Mouse (Mus musculus): ENCODE measurements around the gene Dhx34. TPM values are rescaled to one million over a fixed set of nuclear protein-coding genes. Genes with fewer than 3 reads are reported as not detected.

Gene Dhx34
- polyA plus RNA-seq, 1 experiment = 11.9 TPM

GRCm38 (mm10) chr7:16172586-16173140 is 49.2 kb downstream of the Dhx34 start:
- no peak overlapping the region for H3K27ac ChIP-seq (ENCODE audit: control insufficient read depth, insufficient read depth, low read depth, low read length, poor library complexity)
- 12% methylated on average over 1 of the region's 1 CpGs for WGBS
- no peak for TF ChIP-seq CTCF (IDR thresholded peaks at IDR 0.05; ENCODE audit: control insufficient read depth, insufficient read depth, low read length)
- TF ChIP-seq POLR2A (IDR thresholded peaks at IDR 0.05; ENCODE audit: borderline replicate concordance, control insufficient read depth, low read depth, low read length) = no peak
- no peak overlapping the region for H3K4me3 ChIP-seq (replicated peaks; ENCODE audit: control insufficient read depth, low read depth, low read length)
- H3K4me1 ChIP-seq (ENCODE audit: control insufficient read depth, insufficient read depth, low read length) = no peaks in the 10 kb centered on the region

GRCm38 (mm10) chr7:16172141-16172581 is 49.7 kb downstream of the Dhx34 start:
- H3K4me3 ChIP-seq (replicated peaks; ENCODE audit: control insufficient read depth, low read depth, low read length) = no peak overlapping the region
- TF ChIP-seq CTCF (IDR thresholded peaks at IDR 0.05; ENCODE audit: control insufficient read depth, insufficient read depth, low read length) (no peak), POLR2A (IDR thresholded peaks at IDR 0.05; ENCODE audit: borderline replicate concordance, control insufficient read depth, low read depth, low read length) (no peak)
- H3K27ac ChIP-seq (ENCODE audit: control insufficient read depth, insufficient read depth, low read depth, low read length, poor library complexity) = no peak overlapping the region
- no peaks in the 10 kb centered on the region for H3K4me1 ChIP-seq (ENCODE audit: control insufficient read depth, insufficient read depth, low read length)
- WGBS = 30% methylated on average over 1 of the region's 1 CpGs

- 68% methylated on average over 7 of the region's 7 CpGs for WGBS
- H3K4me1 ChIP-seq (ENCODE audit: control insufficient read depth, insufficient read depth, low read length) = no peaks in the 10 kb centered on the region
- H3K4me3 ChIP-seq (replicated peaks; ENCODE audit: control insufficient read depth, low read depth, low read length) = no peak overlapping the region
- H3K27ac ChIP-seq (ENCODE audit: control insufficient read depth, insufficient read depth, low read depth, low read length, poor library complexity) = no peak overlapping the region
- TF ChIP-seq POLR2A (IDR thresholded peaks at IDR 0.05; ENCODE audit: borderline replicate concordance, control insufficient read depth, low read depth, low read length) (no peak), CTCF (IDR thresholded peaks at IDR 0.05; ENCODE audit: control insufficient read depth, insufficient read depth, low read length) (no peak)
Measured at GRCm38 (mm10) chr7:16162036-16162435, 59.8 kb downstream of the Dhx34 start.

GRCm38 (mm10) chr7:16161302-16161701 is 60.5 kb downstream of the Dhx34 start:
- 87% methylated on average over 9 of the region's 9 CpGs for WGBS
- no peak overlapping the region for H3K27ac ChIP-seq (ENCODE audit: control insufficient read depth, insufficient read depth, low read depth, low read length, poor library complexity)
- H3K4me3 ChIP-seq (replicated peaks; ENCODE audit: control insufficient read depth, low read depth, low read length) = no peak overlapping the region
- TF ChIP-seq CTCF (IDR thresholded peaks at IDR 0.05; ENCODE audit: control insufficient read depth, insufficient read depth, low read length) (no peak), POLR2A (IDR thresholded peaks at IDR 0.05; ENCODE audit: borderline replicate concordance, control insufficient read depth, low read depth, low read length) (no peak)
- no peaks in the 10 kb centered on the region for H3K4me1 ChIP-seq (ENCODE audit: control insufficient read depth, insufficient read depth, low read length)

GRCm38 (mm10) chr7:16160702-16161101 is 61.1 kb downstream of the Dhx34 start:
- 47% methylated on average over 3 of the region's 3 CpGs for WGBS
- TF ChIP-seq CTCF (IDR thresholded peaks at IDR 0.05; ENCODE audit: control insufficient read depth, insufficient read depth, low read length) (no peak), POLR2A (IDR thresholded peaks at IDR 0.05; ENCODE audit: borderline replicate concordance, control insufficient read depth, low read depth, low read length) (no peak)
- H3K27ac ChIP-seq (ENCODE audit: control insufficient read depth, insufficient read depth, low read depth, low read length, poor library complexity) = no peak overlapping the region

GRCm38 (mm10) chr7:16158735-16159134 is 63.1 kb downstream of the Dhx34 start:
- H3K27ac ChIP-seq (ENCODE audit: control insufficient read depth, insufficient read depth, low read depth, low read length, poor library complexity) = no peak overlapping the region
- WGBS = 11% methylated on average over 39 of the region's 39 CpGs
- H3K4me3 ChIP-seq (replicated peaks; ENCODE audit: control insufficient read depth, low read depth, low read length) = no peak overlapping the region
- H3K4me1 ChIP-seq (ENCODE audit: control insufficient read depth, insufficient read depth, low read length) = no peaks in the 10 kb centered on the region
- TF ChIP-seq CTCF (IDR thresholded peaks at IDR 0.05; ENCODE audit: control insufficient read depth, insufficient read depth, low read length) (no peak), POLR2A (IDR thresholded peaks at IDR 0.05; ENCODE audit: borderline replicate concordance, control insufficient read depth, low read depth, low read length) (no peak)

More at GRCm38 (mm10) chr7:16160702-16161101, 61.1 kb downstream of the Dhx34 start:
- Histone ChIP-seq H3K4me1 (ENCODE audit: control insufficient read depth, insufficient read depth, low read length) (no peaks in the 10 kb centered on the region), H3K4me3 (replicated peaks; ENCODE audit: control insufficient read depth, low read depth, low read length) (no peak overlapping the region)

GRCm38 (mm10) chr7:16156105-16156714 is 65.6 kb downstream of the Dhx34 start:
- Histone ChIP-seq H3K4me3 (replicated peaks; ENCODE audit: control insufficient read depth, low read depth, low read length) (no peak overlapping the region), H3K4me1 (ENCODE audit: control insufficient read depth, insufficient read depth, low read length) (no peaks in the 10 kb centered on the region), H3K27ac (ENCODE audit: control insufficient read depth, insufficient read depth, low read depth, low read length, poor library complexity) (no peak overlapping the region)
- TF ChIP-seq CTCF (IDR thresholded peaks at IDR 0.05; ENCODE audit: control insufficient read depth, insufficient read depth, low read length) (no peak), POLR2A (IDR thresholded peaks at IDR 0.05; ENCODE audit: borderline replicate concordance, control insufficient read depth, low read depth, low read length) (no peak)
- 37% methylated on average over 8 of the region's 8 CpGs for WGBS

GRCm38 (mm10) chr7:16155132-16155872 is 66.5 kb downstream of the Dhx34 start:
- Histone ChIP-seq H3K27ac (ENCODE audit: control insufficient read depth, insufficient read depth, low read depth, low read length, poor library complexity) (no peak overlapping the region), H3K4me3 (replicated peaks; ENCODE audit: control insufficient read depth, low read depth, low read length) (no peak overlapping the region), H3K4me1 (ENCODE audit: control insufficient read depth, insufficient read depth, low read length) (no peaks in the 10 kb centered on the region)
- TF ChIP-seq CTCF (IDR thresholded peaks at IDR 0.05; ENCODE audit: control insufficient read depth, insufficient read depth, low read length) (no peak), POLR2A (IDR thresholded peaks at IDR 0.05; ENCODE audit: borderline replicate concordance, control insufficient read depth, low read depth, low read length) (no peak)
- WGBS = 51% methylated on average over 9 of the region's 9 CpGs

Data from bone marrow, adult 2 months (tissue).